Mouse (Mus musculus) CH12.LX (cell line): ENCODE results near the gene Gm5460. TPM values are rescaled to one million over a fixed set of nuclear protein-coding genes. Genes with fewer than 3 reads are reported as not detected.

ENCODE experiments used
- DNase-seq: peaks from one replicate; pipeline ENCODE4 v3.0.0-alpha.2; 2013; ENCODE audit errors: extremely low read depth
- H3K27ac ChIP-seq: 2 replicates; pipeline ENCODE4 v1.5.1; 2012; ENCODE audit warnings: low read depth, mild to moderate bottlenecking, control low read depth, moderate library complexity; ENCODE audit not compliant: insufficient read depth
- H3K27me3 ChIP-seq: replicated peaks from 2 replicates; pipeline ENCODE3; 2012; ENCODE audit warnings: inconsistent platforms
- H3K36me3 ChIP-seq, 2 experiments: replicated peaks in 1 of 2; 2 replicates each; pipeline versions ENCODE3 to v1.6.1; 2012; ENCODE audit warnings: inconsistent platforms in 1 of 2, low read length in 1 of 2, mild to moderate bottlenecking in 1 of 2, mixed read lengths in 1 of 2, moderate library complexity in 1 of 2; ENCODE audit not compliant: control insufficient read depth in 1 of 2, insufficient read depth in 1 of 2
- H3K4me1 ChIP-seq, 2 experiments: 2 replicates each; pipeline ENCODE4 v1.6.1; 2012; ENCODE audit warnings: inconsistent platforms in 1 of 2, moderate library complexity in 1 of 2; ENCODE audit not compliant: insufficient read depth in 2 of 2, control insufficient read depth in 1 of 2
- H3K4me2 ChIP-seq: 2 replicates; pipeline ENCODE4 v1.6.1; 2012; ENCODE audit warnings: low read depth, mild to moderate bottlenecking, control low read depth; ENCODE audit not compliant: poor library complexity, insufficient read depth, severe bottlenecking
- H3K4me3 ChIP-seq, 3 experiments: fragments of 150-350 bp in 1 of 3; sonication (generic) in 1 of 3; replicated peaks in 1 of 3; 2 replicates each; pipeline versions ENCODE3 to v1.5.1; 2011 to 2012; ENCODE audit warnings: low read depth in 2 of 3, low read length in 2 of 3, mild to moderate bottlenecking in 2 of 3, moderate library complexity in 2 of 3, control low read depth in 1 of 3, improper control_type of control experiment in 1 of 3, inconsistent platforms in 1 of 3, mixed read lengths in 1 of 3; ENCODE audit not compliant: poor library complexity in 1 of 3
- H3K79me2 ChIP-seq: replicated peaks from 2 replicates; pipeline ENCODE4 v1.6.1; 2012; ENCODE audit warnings: mild to moderate bottlenecking, moderate library complexity; ENCODE audit not compliant: control insufficient read depth, poor library complexity, insufficient read depth, severe bottlenecking; ENCODE audit errors: extremely low read depth
- H3K9ac ChIP-seq: 2 replicates; pipeline ENCODE4 v1.6.1; 2012; ENCODE audit warnings: low read depth, mild to moderate bottlenecking, control low read depth, moderate library complexity; ENCODE audit not compliant: insufficient read depth
- H3K9me3 ChIP-seq: replicated peaks from 2 replicates; pipeline ENCODE3; 2012; ENCODE audit warnings: low read length, inconsistent platforms, mixed read lengths
- CHD1 ChIP-seq: IDR thresholded peaks from 2 replicates; pipeline ENCODE4 v1.6.1; 2012; ENCODE audit warnings: low read depth, low read length, improper control_type of control experiment, inconsistent platforms
- CHD2 ChIP-seq: IDR thresholded peaks from 2 replicates; pipeline ENCODE4 v1.6.1; 2011; ENCODE audit warnings: low read length, improper control_type of control experiment
- ELF1 ChIP-seq: IDR thresholded peaks from 2 replicates; pipeline ENCODE4 v1.6.1; 2014; ENCODE audit warnings: low read depth, mild to moderate bottlenecking, inconsistent platforms, low read length, improper control_type of control experiment
- ETS1 ChIP-seq: conservative IDR thresholded peaks from 2 replicates; pipeline ENCODE4 v1.6.1; 2012; ENCODE audit warnings: low read depth, mild to moderate bottlenecking, inconsistent platforms, low read length, improper control_type of control experiment, moderate library complexity
- GABPA ChIP-seq: IDR thresholded peaks from 2 replicates; pipeline ENCODE4 v1.6.1; 2012; ENCODE audit warnings: low read depth, low read length, improper control_type of control experiment, inconsistent platforms; ENCODE audit not compliant: insufficient replicate concordance
- JUN ChIP-seq: IDR thresholded peaks from 2 replicates; pipeline ENCODE4 v1.6.1; 2011; ENCODE audit warnings: low read depth, mild to moderate bottlenecking, low read length, improper control_type of control experiment, moderate library complexity; ENCODE audit not compliant: insufficient read depth
- JUND ChIP-seq: conservative IDR thresholded peaks from 2 replicates; pipeline ENCODE4 v1.6.1; 2011; ENCODE audit warnings: low read depth, low read length, improper control_type of control experiment
- MAFK ChIP-seq: IDR thresholded peaks from 2 replicates; pipeline ENCODE4 v1.6.1; 2011; ENCODE audit warnings: low read length, improper control_type of control experiment; ENCODE audit not compliant: insufficient replicate concordance
- MAX ChIP-seq: IDR thresholded peaks from 2 replicates; pipeline ENCODE4 v1.6.1; 2011; ENCODE audit warnings: low read length, improper control_type of control experiment
- MAZ ChIP-seq: IDR thresholded peaks from 2 replicates; pipeline ENCODE4 v1.6.1; 2012; ENCODE audit warnings: low read depth, mild to moderate bottlenecking, inconsistent platforms, low read length, improper control_type of control experiment, moderate library complexity
- MEF2A ChIP-seq: IDR thresholded peaks from 2 replicates; pipeline ENCODE4 v1.6.1; 2014; ENCODE audit warnings: low read depth, mild to moderate bottlenecking, inconsistent platforms, low read length, improper control_type of control experiment, borderline replicate concordance
- NRF1 ChIP-seq: IDR thresholded peaks from 2 replicates; pipeline ENCODE4 v1.6.1; 2014; ENCODE audit warnings: low read depth, mild to moderate bottlenecking, inconsistent platforms, low read length, improper control_type of control experiment, moderate library complexity
- PAX5 ChIP-seq: IDR thresholded peaks from 2 replicates; pipeline ENCODE4 v1.6.1; 2012; ENCODE audit warnings: low read length, inconsistent platforms, mixed read lengths
- POLR2A ChIP-seq: IDR thresholded peaks from 2 replicates; pipeline ENCODE4 v1.6.1; 2011; ENCODE audit warnings: low read depth, mild to moderate bottlenecking, improper control_type of control experiment, low read length
- POLR2AphosphoS2 ChIP-seq: IDR thresholded peaks from 2 replicates; pipeline ENCODE4 v1.6.1; 2011; ENCODE audit warnings: low read depth, low read length, improper control_type of control experiment
- RAD21 ChIP-seq: IDR thresholded peaks from 2 replicates; pipeline ENCODE4 v1.6.1; 2011; ENCODE audit warnings: low read depth, mild to moderate bottlenecking, low read length, improper control_type of control experiment, moderate library complexity
- SIN3A ChIP-seq: IDR thresholded peaks from 2 replicates; pipeline ENCODE4 v1.6.1; 2012; ENCODE audit warnings: low read length, improper control_type of control experiment, inconsistent platforms
- SMC3 ChIP-seq: IDR thresholded peaks from 2 replicates; pipeline ENCODE4 v1.6.1; 2011; ENCODE audit warnings: low read depth, low read length, improper control_type of control experiment
- TBP ChIP-seq: conservative IDR thresholded peaks from 2 replicates; pipeline ENCODE4 v1.6.1; 2011; ENCODE audit warnings: low read depth, low read length, improper control_type of control experiment
- USF2 ChIP-seq: conservative IDR thresholded peaks from 2 replicates; pipeline ENCODE4 v1.6.1; 2011; ENCODE audit warnings: low read depth, low read length, improper control_type of control experiment
- ZKSCAN1 ChIP-seq: IDR thresholded peaks from 2 replicates; pipeline ENCODE4 v1.6.1; 2012; ENCODE audit warnings: low read depth, inconsistent platforms, low read length, improper control_type of control experiment, borderline replicate concordance
- ZNF384 ChIP-seq: IDR thresholded peaks from 2 replicates; pipeline ENCODE4 v1.6.1; 2012; ENCODE audit warnings: low read depth, low read length, improper control_type of control experiment, inconsistent platforms
- dilution Hi-C: fragments of 300-500 bp; cut with MboI; formaldehyde crosslinking; loops from 2 replicates; pipeline ENCODE4 v1.14.3; 2020; ENCODE audit warnings: low sequenced_read_pairs; ENCODE audit not compliant: extremely low pct_unique_long_range_greater_than_20kb, extremely low pct_ligation_motif_present
- in situ Hi-C: fragments of 300-500 bp; cut with MboI; formaldehyde crosslinking; loops from 3 replicates; pipeline ENCODE4 v1.14.3; 2019; ENCODE audit warnings: low sequenced_read_pairs, low pct_ligation_motif_present, low pct_unique_long_range_greater_than_20kb, mixed read lengths
- polyA plus RNA-seq: library from polyadenylated mRNA; unstranded; fragments of >175 nt; gene quantifications from 2 replicates; pipeline ENCODE4 v1.2.1, GENCODE M21; 2012; ENCODE audit warnings: low read depth; ENCODE audit not compliant: insufficient read length
- total RNA-seq, 2 experiments: library from RNA; depleted of rRNA; stranded (reverse); fragments of 300-350 nt in 1 of 2; fragments of >200 nt in 1 of 2; gene quantifications; 2 replicates each; pipeline ENCODE4 v1.2.3; 2012 to 2014

The Gm5460 gene
- total and polyA plus RNA-seq, 3 experiments = not detected

DNA sequence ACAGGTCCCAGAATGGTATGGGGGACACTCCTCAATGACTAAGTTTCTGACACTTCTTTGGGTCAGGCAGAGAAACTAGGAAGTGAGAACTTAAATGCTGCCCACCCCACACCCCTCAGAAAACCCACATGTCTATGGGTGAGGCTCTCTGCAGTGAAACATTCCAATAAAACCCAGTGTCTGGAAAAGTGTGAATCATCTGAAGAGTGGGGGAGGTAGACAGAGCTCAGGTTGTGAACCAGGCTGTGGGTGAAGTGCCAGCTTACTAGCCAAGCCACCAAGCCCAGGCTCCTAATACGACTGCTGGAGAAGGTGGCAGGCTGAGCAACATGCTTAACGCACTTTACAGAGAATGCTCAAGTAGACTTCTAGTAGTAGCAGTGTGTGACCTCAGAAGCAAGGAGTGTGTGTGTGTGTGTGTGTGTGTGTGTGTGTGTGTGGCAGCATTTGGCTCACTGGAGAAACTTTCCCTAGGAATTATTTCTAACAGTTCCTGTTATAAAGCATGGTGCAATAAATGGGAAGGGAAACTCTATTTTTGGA is 71.4 kb downstream of the Gm5460 start:
- H3K4me2 ChIP-seq = no peak overlapping the region
- DNase-seq = no peak
- in situ Hi-C loops = loop anchor here (10.0 kb wide), 4 partner anchors 67 to 487 kb away; partner anchors contain the start of genes Mmrn2, Npy4r and Sncg
- no peak for TF ChIP-seq POLR2A
- no peak for TF ChIP-seq ELF1
- TF ChIP-seq PAX5 = no peak
- no peak for TF ChIP-seq MAZ
- no peak for TF ChIP-seq MAX
- TF ChIP-seq ETS1 = no peak
- no peak for TF ChIP-seq RAD21
- no peak for TF ChIP-seq JUN
- TF ChIP-seq, all 38 proteins: peak for 0
- H3K27ac ChIP-seq = no peak overlapping the region
- no peaks in the 10 kb centered on the region for H3K9me3 ChIP-seq
- H3K9ac ChIP-seq = no peak overlapping the region
- H3K36me3 ChIP-seq = no peaks in the 10 kb centered on the region
- no peak overlapping the region for H3K4me3 ChIP-seq
- H3K4me1 ChIP-seq = peaks cover 7 to 9% of the 10 kb centered on the region in 2 experiments; a peak in 1 of 4 replicates
- no peaks in the 10 kb centered on the region for H3K79me2 ChIP-seq
- no peaks in the 10 kb centered on the region for H3K27me3 ChIP-seq
- dilution Hi-C loops = no loop called here

DNA sequence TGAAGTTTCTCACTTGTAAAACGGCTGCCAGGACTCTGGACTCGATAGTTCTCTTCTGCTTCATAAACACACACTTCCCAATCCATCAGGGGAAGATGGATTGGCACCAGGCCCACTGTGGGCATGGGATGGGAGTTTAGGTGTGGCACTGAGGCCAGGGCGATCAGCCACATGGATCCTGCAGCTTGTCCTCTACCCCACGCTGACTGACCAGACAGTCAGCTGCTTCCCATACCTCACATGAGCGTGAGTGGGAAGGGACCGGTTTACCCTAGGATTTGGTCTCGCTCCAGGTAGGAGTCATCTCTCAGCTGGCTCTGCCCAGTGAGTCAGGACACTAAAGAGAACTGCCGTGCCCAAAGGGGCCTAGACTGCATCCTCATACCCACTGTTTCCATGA is 73.2 kb downstream of the Gm5460 start:
- no peak for DNase-seq
- Histone ChIP-seq H3K9me3 (no peaks in the 10 kb centered on the region), H3K79me2 (no peaks in the 10 kb centered on the region), H3K4me3 (no peak overlapping the region), H3K9ac (no peak overlapping the region), H3K27me3 (no peaks in the 10 kb centered on the region), H3K27ac (no peak overlapping the region), H3K4me1 (peaks cover 7 to 9% of the 10 kb centered on the region in 2 experiments; a peak in 1 of 4 replicates), H3K4me2 (no peak overlapping the region), H3K36me3 (no peaks in the 10 kb centered on the region)
- in situ Hi-C loops (loop anchor here (10.0 kb wide), 4 partner anchors 65 to 485 kb away; partner anchors contain the start of genes Mmrn2, Npy4r and Sncg), dilution Hi-C loops (no loop called here)
- TF ChIP-seq CHD1 (no peak), JUND (no peak), MEF2A (no peak), ZKSCAN1 (no peak), USF2 (no peak), PAX5 (no peak), CHD2 (no peak), RAD21 (no peak), ZNF384 (no peak), SIN3A (no peak), GABPA (no peak), SMC3 (no peak), POLR2AphosphoS2 (no peak), MAFK (no peak), MAX (no peak), NRF1 (no peak), TBP (no peak)
